Mouse (Mus musculus) brown adipose tissue, adult 24 weeks (tissue): ENCODE measurements around the gene Agxt. TPM values are rescaled to one million over a fixed set of nuclear protein-coding genes. Genes with fewer than 3 reads are reported as not detected.

Experiments
- H3K27ac ChIP-seq: fragments of 200-500 bp; replicated peaks from 2 replicates; pipeline ENCODE4 v1.5.1; 2012; ENCODE audit warnings: low read depth, mild to moderate bottlenecking, low read length
- H3K4me1 ChIP-seq: fragments of 200-500 bp; 2 replicates; pipeline ENCODE4 v1.6.1; 2012; ENCODE audit warnings: low read length, mixed read lengths; ENCODE audit not compliant: control insufficient read depth, insufficient read depth, insufficient read length
- H3K4me3 ChIP-seq: fragments of 200-500 bp; 2 replicates; pipeline ENCODE4 v1.5.1; 2012; ENCODE audit warnings: low read depth, mild to moderate bottlenecking, low read length, moderate library complexity; ENCODE audit not compliant: insufficient read depth
- polyA plus RNA-seq: library from polyadenylated mRNA; stranded (reverse); fragments of >200 nt; gene quantifications from 2 replicates; pipeline ENCODE4 v1.2.4, GENCODE M21; 2012; ENCODE audit not compliant: missing spikeins, insufficient read depth, insufficient read length

Agxt gene
- not detected in 2 replicates for polyA plus RNA-seq

GRCm38 (mm10) chr1:93135036-93135526 is at the start of gene Agxt:
Gene Agxt, plus strand, starts transcription at chr1:93135240.
- Histone ChIP-seq H3K4me3 (no peak within 1 kb of the TSS), H3K27ac (no peak within 1 kb of the TSS), H3K4me1 (no peaks in the 10 kb centered on the region)

DNA sequence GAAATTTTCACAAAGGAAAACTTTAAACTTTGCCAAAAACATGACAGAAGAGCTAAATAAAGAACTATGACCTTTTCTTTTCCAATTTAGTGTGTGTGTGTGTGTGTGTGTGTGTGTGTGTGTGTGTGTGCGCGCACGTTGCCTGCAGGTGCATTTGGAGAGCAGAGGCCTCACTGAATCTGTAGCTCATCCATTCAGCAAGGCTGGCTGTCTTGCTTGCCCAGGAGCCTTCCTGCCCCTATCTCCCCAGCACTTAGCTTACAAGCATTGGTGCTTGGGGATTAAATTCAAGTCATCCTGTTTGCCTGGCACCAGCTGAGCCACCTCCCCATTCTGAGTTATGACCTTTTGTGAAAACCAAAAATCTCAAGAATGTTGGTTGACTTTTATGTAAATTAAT is 42.5 kb upstream of the Agxt start:
- Histone ChIP-seq H3K27ac (no peak overlapping the region), H3K4me1 (no peaks in the 10 kb centered on the region), H3K4me3 (no peak overlapping the region)

DNA sequence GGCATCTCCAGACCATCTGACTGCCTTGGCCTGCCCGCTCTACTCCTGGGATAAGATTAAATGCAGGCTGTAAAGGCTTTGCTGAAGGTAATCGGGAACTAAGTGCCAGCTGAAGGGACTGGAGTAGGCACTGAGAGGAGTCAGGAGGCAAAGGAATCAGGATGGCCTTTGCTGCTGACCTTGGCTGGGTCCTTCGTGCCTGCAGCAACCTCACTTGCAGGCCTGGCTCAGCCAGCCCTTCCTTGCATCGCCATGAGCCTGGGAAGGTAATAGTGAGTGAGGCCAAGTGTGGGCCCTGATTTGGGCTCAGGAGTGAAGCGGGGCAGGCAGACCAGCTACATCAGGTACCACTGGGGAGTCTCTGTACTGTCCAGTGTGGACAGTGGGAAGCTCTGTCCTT is 36.1 kb upstream of the Agxt start:
- Histone ChIP-seq H3K4me3 (no peak overlapping the region), H3K27ac (no peak overlapping the region), H3K4me1 (no peaks in the 10 kb centered on the region)

DNA sequence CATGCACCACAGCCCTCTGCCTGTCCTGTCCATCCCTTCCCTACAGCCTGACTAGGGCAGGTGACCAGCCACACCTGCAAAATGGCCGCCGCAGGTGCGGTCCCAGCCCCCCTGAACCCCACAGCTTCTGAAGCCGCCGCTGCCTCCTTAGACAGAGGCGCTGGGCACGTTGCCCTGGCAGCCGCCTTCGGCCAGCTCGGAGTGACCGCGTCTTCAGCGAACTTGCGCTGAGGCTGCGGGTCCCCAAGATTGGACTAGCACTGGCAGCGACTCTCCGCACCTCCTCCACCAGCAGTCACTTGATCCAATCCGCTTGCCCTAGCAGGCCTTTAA is 34.8 kb upstream of the Agxt start:
- Histone ChIP-seq H3K4me3 (peak overlapping the region; percentile 39), H3K27ac (no peak overlapping the region), H3K4me1 (no peaks in the 10 kb centered on the region)

DNA sequence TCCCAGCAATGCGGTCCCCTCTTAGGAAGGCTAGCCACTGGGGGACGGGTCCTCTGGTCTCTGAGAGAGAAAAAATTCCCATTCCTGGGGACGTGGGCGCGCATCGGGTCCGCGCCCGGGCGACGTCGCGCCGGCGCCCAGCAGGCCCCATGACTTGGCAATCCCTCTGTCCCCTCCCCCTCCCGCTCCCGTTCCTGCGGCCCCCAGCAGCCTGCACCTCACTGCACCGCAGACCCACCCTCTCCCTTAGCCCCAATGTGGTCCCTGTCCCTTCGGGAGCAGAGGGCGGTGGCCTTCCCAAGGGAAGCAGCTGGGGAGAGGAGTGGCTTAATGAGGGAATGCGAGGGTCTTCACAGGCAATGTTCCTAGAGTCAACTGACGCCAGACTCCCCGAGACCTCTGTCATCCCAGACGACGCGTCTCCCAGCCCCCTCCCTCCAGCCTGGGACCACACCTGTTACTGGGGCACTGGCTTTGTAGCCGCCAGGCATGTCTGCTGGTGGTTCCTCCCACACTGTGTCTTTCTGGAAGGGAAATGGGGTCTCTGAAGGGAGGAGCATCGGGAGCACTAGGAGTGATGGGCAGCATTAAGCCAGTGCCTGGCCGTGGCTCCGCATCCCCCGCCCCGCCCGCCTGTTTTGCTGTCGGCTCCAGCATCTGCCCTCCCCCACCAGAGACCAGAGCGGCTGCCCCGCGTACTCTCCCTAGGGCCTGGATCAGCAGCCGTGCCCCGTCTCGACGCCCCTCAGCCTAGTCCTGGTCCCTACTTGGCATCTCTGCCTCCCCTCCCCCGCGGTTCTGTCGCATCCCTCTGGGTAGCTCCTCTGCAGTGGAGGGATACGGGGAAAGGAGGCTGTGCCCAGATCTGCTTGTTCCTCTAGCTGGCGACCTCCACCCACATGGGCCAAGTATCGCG is 34.2 kb upstream of the Agxt start:
- Histone ChIP-seq H3K27ac (no peak overlapping the region), H3K4me3 (peak overlapping the region; percentile 39), H3K4me1 (no peaks in the 10 kb centered on the region)

DNA sequence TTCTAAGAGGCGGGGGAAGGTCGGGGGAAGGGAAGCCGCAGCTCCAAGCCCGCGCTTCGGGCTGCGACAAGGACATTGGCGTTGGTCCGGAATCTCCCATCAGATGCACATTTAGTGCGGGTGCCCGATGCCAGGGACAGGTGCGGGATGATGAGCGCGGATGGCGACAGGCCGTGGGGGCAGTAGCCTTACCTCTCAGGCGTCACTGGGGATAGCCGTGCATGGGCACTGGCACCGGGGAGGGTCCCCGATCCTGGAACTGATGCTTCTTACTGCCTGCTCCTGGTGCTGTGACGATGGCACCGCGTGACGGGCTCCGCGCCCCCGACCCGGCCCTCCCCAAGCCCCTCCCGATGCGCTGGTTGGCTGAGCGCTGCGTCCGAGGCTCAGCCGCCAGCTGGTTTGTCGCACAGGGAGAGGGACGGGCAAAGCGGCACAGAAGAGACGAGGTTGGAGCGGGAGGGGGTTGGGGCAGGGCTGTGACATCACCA is 33.4 kb upstream of the Agxt start, which contains the start of gene Kif1a:
Gene Kif1a, minus strand, starts transcription at position 381 of the 491 bp plus-strand sequence.
- Histone ChIP-seq H3K4me1 (no peaks in the 10 kb centered on the region), H3K4me3 (peak within 1 kb of the TSS; percentile 39), H3K27ac (no peak within 1 kb of the TSS)

GRCm38 (mm10) chr1:93102700-93103099 is 32.3 kb upstream of the Agxt start:
- no peak overlapping the region for H3K27ac ChIP-seq
- no peak overlapping the region for H3K4me3 ChIP-seq
- H3K4me1 ChIP-seq: no peaks in the 10 kb centered on the region

- Histone ChIP-seq H3K4me3 (peak overlapping the region; percentile 47), H3K27ac (no peak overlapping the region), H3K4me1 (no peaks in the 10 kb centered on the region)
Observed at GRCm38 (mm10) chr1:93114713-93115463, 20.2 kb upstream of the Agxt start.

DNA sequence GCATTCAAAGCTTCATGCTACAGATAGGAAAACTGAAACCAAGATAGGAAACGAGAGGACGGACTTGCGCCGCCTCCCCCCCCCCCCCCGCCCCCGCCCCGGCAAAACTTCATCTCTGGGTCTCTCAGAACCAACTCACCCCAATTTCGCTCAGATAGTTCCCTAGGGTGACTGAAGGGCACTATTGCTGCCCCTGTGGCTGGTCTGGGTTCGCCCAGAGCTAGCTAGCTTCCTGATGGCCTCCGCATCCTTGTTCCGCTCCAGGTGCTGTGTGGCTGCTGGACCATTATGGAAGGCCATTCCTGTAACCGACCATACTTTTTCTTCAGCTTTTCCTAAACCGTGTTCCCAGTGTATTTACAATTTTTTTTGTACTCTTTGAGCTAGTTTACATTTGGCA is 19.6 kb upstream of the Agxt start:
- H3K4me1 ChIP-seq: no peaks in the 10 kb centered on the region
- no peak overlapping the region for H3K27ac ChIP-seq
- peak overlapping the region; percentile 47 for H3K4me3 ChIP-seq

- no peaks in the 10 kb centered on the region for H3K4me1 ChIP-seq
- H3K4me3 ChIP-seq: no peak overlapping the region
- no peak overlapping the region for H3K27ac ChIP-seq
Observed at GRCm38 (mm10) chr1:93118816-93119215, 16.2 kb upstream of the Agxt start.

GRCm38 (mm10) chr1:93123179-93123854 is 11.7 kb upstream of the Agxt start:
- Histone ChIP-seq H3K4me1 (no peaks in the 10 kb centered on the region), H3K27ac (no peak overlapping the region)

DNA sequence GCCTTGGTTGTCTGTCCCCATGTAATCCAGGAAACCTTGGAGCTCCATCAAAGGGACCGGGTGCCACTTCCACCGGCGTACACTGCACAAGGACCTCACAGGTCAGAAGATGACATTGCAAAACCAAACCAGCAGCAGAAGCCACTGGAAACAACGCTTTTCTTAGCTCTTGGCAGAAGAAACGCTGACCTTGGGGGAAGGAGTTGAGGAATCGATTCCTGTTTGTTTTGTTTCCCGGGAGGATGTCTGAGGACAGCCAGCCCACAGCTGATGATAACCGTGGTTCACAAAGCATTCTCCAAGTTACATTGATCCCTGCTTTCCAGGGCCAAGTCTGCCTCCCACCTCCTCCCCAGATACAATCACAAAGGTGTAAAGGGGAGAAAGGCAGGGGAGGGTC is 11.0 kb upstream of the Agxt start:
- no peak overlapping the region; the same call in 1 of the 2 replicates for H3K27ac ChIP-seq
- no peak overlapping the region for H3K4me3 ChIP-seq
- no peaks in the 10 kb centered on the region for H3K4me1 ChIP-seq

More at GRCm38 (mm10) chr1:93123179-93123854, 11.7 kb upstream of the Agxt start:
- no peak overlapping the region for H3K4me3 ChIP-seq

GRCm38 (mm10) chr1:93125256-93125655 is 9.8 kb upstream of the Agxt start:
- Histone ChIP-seq H3K4me1 (no peaks in the 10 kb centered on the region), H3K4me3 (no peak overlapping the region), H3K27ac (no peak overlapping the region)

DNA sequence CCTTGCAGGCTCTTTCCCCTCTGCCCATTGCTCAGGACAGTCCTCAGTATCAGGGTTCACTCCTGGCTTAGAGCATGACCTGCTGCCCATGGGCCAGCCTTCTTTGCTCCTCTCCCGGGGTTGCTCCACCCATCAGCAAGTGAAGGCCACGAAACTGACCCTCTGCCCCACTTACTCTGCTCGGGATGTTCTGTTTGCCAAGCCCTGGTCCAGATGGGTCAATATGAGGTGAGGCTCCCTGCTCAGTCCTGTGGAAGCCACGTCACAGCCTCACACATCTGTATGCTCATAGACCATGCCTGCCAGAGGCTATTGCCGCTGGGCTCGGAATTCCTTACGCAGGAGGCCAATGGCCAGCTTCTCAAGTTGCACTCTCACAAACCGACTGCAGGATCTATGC is 6.8 kb upstream of the Agxt start:
- H3K27ac ChIP-seq: no peak overlapping the region

More for the DNA sequence above, 6.8 kb upstream of the Agxt start:
- Histone ChIP-seq H3K4me3 (no peak overlapping the region), H3K4me1 (no peaks in the 10 kb centered on the region)
